Mouse (Mus musculus) liver, postnatal 0 days (tissue): ENCODE measurements around the gene Fam19a5. TPM values are rescaled to one million over a fixed set of nuclear protein-coding genes. Genes with fewer than 3 reads are reported as not detected.

Experiments
- ATAC-seq: fragments of 200-750 bp; cut with Nextera tagmentation; 2 replicates; pipeline ENCODE4 v1.8.0; 2017; ENCODE audit warnings: mild to moderate bottlenecking, moderate library complexity
- DNase-seq: peaks from one replicate; pipeline ENCODE4 v3.0.0-alpha.2; 2016
- H3K27ac ChIP-seq: fragments of 300-500 bp; sonication (generic); 2 replicates; pipeline ENCODE4 v1.5.1; 2014; ENCODE audit warnings: antibody characterized with exemption, moderate library complexity, mild to moderate bottlenecking, low read depth
- H3K27me3 ChIP-seq: fragments of 300-500 bp; sonication (generic); 2 replicates; pipeline ENCODE4 v1.6.1; 2014; ENCODE audit warnings: low read length, control low read depth, mixed read lengths; ENCODE audit not compliant: insufficient read depth
- H3K36me3 ChIP-seq: fragments of 300-500 bp; sonication (generic); replicated peaks from 2 replicates; pipeline ENCODE4 v1.6.1; 2014; ENCODE audit warnings: mild to moderate bottlenecking, control low read depth, low read length, moderate library complexity, mixed read lengths; ENCODE audit not compliant: insufficient read depth
- H3K4me1 ChIP-seq: fragments of 300-500 bp; sonication (generic); 2 replicates; pipeline ENCODE4 v1.6.1; 2014; ENCODE audit warnings: antibody characterized with exemption, mild to moderate bottlenecking, control low read depth; ENCODE audit not compliant: insufficient read depth
- H3K4me2 ChIP-seq: fragments of 300-500 bp; sonication (generic); 2 replicates; pipeline ENCODE4 v1.6.1; 2014; ENCODE audit warnings: low read depth, mild to moderate bottlenecking, low read length, moderate library complexity, mixed read lengths
- H3K4me3 ChIP-seq: fragments of 300-500 bp; sonication (generic); 2 replicates; pipeline ENCODE4 v1.5.1; 2014; ENCODE audit warnings: low read depth, low read length
- H3K9ac ChIP-seq: fragments of 300-500 bp; sonication (generic); replicated peaks from 2 replicates; pipeline ENCODE4 v1.6.1; 2014; ENCODE audit warnings: mild to moderate bottlenecking, moderate library complexity
- H3K9me3 ChIP-seq: fragments of 300-500 bp; sonication (generic); 2 replicates; pipeline ENCODE4 v1.6.1; 2016; ENCODE audit warnings: mild to moderate bottlenecking, control low read depth, low read length, mixed read lengths
- CTCF ChIP-seq: sonication (generic); IDR thresholded peaks from 2 replicates; pipeline ENCODE4 v1.5.1; 2016; ENCODE audit warnings: antibody characterized with exemption, low read depth
- EP300 ChIP-seq: IDR thresholded peaks from 2 replicates; pipeline ENCODE4 v1.6.1; 2016; ENCODE audit warnings: antibody characterized with exemption, low read depth, mild to moderate bottlenecking
- WGBS: fragments of 180-500 bp; shearing (Covaris S2); extraction: QIAGEN DNeasy Blood & Tissue Kit; methylation state at CpG from one replicate; pipeline ENCODE4 v1.1.7; 2014; ENCODE audit not compliant: insufficient replicate concordance; 5-methylcytosine and 5-hydroxymethylcytosine counted together
- polyA plus RNA-seq: library from polyadenylated mRNA; unstranded; fragments of >200 nt; fragmentation: Nextera tagmentation; extraction: Ambion mirVana; gene quantifications from 2 replicates; pipeline ENCODE4 v1.2.1, GENCODE M21; 2015

Gene Fam19a5
- polyA plus RNA-seq, 1 experiment from 2014 or later: not detected

DNA sequence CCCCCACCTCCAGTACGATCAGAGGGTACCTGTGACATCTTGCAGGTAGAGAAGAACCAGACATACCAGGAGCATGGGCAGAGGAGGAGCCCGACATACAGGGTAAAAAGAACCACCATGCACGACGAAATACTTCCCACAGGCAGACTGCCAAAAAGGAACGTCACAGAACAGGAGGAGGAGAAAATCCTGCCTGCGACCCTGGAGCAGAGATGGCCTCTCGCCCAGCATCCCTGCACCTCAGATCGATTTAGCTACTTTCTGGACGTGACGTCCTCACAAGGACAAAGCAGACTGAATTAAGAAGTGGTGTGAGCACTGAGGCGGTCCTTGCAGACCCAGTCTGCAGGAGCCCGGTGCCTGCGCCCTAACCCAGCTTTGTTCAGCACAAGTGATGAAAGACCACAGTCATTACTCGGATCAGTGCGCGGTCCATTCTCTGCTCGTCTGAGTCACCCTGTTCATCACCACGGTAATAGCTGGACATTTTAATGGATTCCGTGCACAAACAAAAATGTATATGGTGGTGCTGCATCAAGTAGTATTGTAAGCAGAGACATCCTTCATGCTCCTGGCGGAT, 182.6 kb downstream of the Fam19a5 start:
- TF ChIP-seq EP300 (no peak), CTCF (no peak)
- Histone ChIP-seq H3K36me3 (no peaks in the 10 kb centered on the region), H3K4me1 (no peaks in the 10 kb centered on the region), H3K9me3 (no peaks in the 10 kb centered on the region), H3K27me3 (no peaks in the 10 kb centered on the region), H3K4me2 (no peak overlapping the region), H3K4me3 (no peak overlapping the region), H3K9ac (no peak overlapping the region), H3K27ac (no peak overlapping the region)
- DNase-seq: no peak
- ATAC-seq: no peak
- 83% methylated on average over 20 of the region's 20 CpGs for WGBS

DNA sequence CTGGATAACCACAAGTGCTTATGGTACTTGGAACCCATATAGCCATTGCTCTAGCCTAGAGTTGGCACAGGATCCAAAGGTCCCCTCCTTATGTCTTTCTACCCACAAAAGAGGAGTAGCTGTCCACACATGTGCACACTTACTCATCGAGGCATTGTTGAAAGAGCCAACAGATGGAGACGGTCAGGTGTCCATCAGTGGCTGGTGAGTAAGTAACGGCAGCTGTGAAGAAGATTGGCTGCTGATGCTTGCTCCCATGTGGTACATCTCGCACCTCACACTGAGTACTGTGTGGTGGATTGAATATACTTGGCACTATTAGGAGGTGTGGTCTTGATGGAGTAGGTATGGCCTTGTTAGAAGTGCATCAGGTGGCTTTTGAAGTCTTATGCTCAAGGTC, 192.2 kb downstream of the Fam19a5 start:
- WGBS: 80% methylated on average over 4 of the region's 4 CpGs
- Histone ChIP-seq H3K36me3 (no peaks in the 10 kb centered on the region), H3K9ac (no peak overlapping the region), H3K4me2 (no peak overlapping the region), H3K9me3 (no peaks in the 10 kb centered on the region), H3K27me3 (no peaks in the 10 kb centered on the region), H3K4me3 (no peak overlapping the region), H3K4me1 (no peaks in the 10 kb centered on the region), H3K27ac (no peak overlapping the region)
- DNase-seq (no peak), ATAC-seq (no peak)
- TF ChIP-seq CTCF (no peak), EP300 (no peak)

DNA sequence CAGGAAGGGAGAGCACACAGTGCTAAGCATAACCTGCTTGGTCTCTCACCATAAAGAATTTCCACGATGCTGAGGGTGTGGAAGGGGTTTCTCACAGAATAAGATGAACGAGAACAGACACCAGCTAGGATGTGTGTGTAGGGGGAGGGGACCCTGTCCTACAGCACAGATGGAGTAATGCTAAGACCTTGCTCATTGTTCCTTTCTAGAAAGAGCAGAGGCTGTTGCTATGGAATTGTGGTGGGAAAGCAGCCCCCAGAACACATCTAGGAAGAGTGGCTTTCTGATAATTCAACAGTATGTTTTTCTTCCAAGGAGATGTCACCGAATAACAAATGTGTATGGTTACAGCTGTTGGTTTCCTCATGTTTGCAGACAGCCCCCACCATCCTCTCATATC, 211.4 kb downstream of the Fam19a5 start:
- DNase-seq: no peak
- Histone ChIP-seq H3K9ac (no peak overlapping the region), H3K4me1 (no peaks in the 10 kb centered on the region), H3K27me3 (no peaks in the 10 kb centered on the region), H3K36me3 (no peaks in the 10 kb centered on the region), H3K4me3 (no peak overlapping the region), H3K9me3 (no peaks in the 10 kb centered on the region), H3K27ac (no peak overlapping the region), H3K4me2 (no peak overlapping the region)
- ATAC-seq: no peak
- no peak for TF ChIP-seq CTCF
- no peak for TF ChIP-seq EP300
- 65% methylated on average over 3 of the region's 3 CpGs for WGBS

DNA sequence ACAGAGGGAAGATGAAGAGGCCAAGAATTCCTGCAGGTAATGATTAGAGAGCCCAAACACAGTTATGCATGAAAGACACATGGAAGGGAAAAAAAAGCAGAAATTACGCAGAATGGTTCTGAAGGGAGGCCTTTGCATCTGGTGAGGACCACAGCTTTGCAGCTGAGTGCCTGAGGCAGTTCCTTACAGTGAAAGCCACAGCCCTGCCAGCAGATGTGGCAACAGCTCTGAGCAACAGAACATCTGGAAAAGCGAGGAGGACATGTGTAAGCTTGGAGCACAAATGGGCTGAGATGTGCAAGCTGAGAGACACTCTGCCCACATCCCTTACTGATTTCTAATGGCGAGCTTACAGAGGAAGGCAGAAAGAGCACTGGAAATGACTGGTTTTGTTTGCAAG, 221.8 kb downstream of the Fam19a5 start:
- H3K27ac ChIP-seq: no peak overlapping the region
- no peak for ATAC-seq
- no peaks in the 10 kb centered on the region for H3K4me1 ChIP-seq
- H3K27me3 ChIP-seq: no peaks in the 10 kb centered on the region
- peaks cover 3% of the 10 kb centered on the region; the same call in 1 of the 2 replicates for H3K9me3 ChIP-seq
- no peak for DNase-seq
- 69% methylated on average over 3 of the region's 3 CpGs for WGBS
- no peak for TF ChIP-seq EP300
- no peak for TF ChIP-seq CTCF
- no peak overlapping the region for H3K4me3 ChIP-seq
- H3K36me3 ChIP-seq: no peaks in the 10 kb centered on the region
- H3K9ac ChIP-seq: no peak overlapping the region
- no peak overlapping the region for H3K4me2 ChIP-seq

DNA sequence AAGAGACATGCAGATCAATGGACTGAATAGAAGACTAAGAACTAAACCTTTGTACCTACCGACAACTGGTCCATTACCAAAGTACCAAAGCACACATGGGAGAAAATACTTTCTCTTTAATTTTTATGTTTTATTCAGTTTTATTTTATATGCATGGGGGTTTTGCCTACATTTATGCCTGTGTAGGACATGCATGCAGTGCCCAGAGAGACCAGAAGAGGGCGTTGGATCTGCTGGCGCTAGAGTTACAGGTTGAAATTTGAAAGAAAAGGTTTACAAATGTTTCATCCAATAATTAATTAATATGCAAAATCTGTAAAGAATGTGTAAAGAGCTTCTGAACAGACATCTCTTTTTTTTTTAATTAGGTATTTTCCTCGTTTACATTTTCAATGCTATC, 229.9 kb downstream of the Fam19a5 start:
- DNase-seq (no peak), ATAC-seq (no peak)
- Histone ChIP-seq H3K27ac (no peak overlapping the region), H3K9ac (no peak overlapping the region), H3K36me3 (no peaks in the 10 kb centered on the region), H3K4me3 (no peak overlapping the region), H3K4me1 (no peaks in the 10 kb centered on the region), H3K9me3 (no peaks in the 10 kb centered on the region), H3K27me3 (no peaks in the 10 kb centered on the region), H3K4me2 (no peak overlapping the region)
- WGBS: 57% methylated on average over 4 of the region's 4 CpGs
- TF ChIP-seq EP300 (no peak), CTCF (no peak)

DNA sequence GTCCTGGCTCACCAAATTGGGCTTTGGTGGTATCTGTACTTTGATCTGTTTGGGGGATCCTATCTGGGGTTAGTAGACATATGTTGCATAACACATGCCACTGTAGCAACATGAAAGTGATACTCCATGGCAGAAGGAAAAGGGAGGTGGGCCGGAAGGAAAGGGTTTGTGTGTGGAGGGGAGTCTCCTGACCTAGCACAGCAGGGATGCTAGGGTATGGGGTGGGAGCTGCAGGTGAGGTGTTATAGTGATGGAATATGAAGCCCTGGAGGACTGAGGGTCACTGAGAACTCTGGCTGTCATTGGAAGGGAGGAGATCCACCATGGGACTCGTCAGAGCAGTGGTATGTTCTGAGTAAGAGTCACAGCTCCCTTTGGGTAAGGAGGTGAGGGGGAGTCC, 239.2 kb downstream of the Fam19a5 start:
- WGBS: 57% methylated on average over 2 of the region's 2 CpGs
- no peak for TF ChIP-seq CTCF
- H3K4me2 ChIP-seq: no peak overlapping the region

DNA sequence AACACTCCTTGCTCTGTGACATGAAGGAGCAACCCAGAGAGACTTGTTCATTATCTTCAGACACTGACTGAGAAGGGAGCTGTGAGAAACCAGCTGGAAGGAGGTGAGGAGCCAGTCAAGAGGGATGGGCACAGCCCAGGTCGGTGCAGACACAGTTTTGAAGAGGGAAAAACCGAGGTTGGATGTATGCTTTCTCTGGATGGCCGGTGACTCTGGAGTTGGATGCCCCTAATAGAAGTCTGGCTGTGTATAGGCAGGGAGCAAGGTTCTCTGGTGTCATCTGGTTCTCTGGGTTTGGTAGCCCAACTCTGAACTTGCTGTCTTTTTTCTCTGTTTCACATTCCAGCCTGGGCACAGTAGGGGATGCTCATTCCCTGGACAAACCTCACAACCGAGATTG, 245.6 kb downstream of the Fam19a5 start:
- ATAC-seq: no peak
- no peak overlapping the region for H3K27ac ChIP-seq
- no peak for DNase-seq

More for the DNA sequence above, 239.2 kb downstream of the Fam19a5 start:
- no peak for DNase-seq
- no peak overlapping the region for H3K4me3 ChIP-seq
- no peak for ATAC-seq
- H3K9me3 ChIP-seq: no peaks in the 10 kb centered on the region
- H3K9ac ChIP-seq: no peak overlapping the region
- H3K36me3 ChIP-seq: no peaks in the 10 kb centered on the region
- no peak overlapping the region for H3K27ac ChIP-seq
- H3K27me3 ChIP-seq: no peaks in the 10 kb centered on the region
- H3K4me1 ChIP-seq: no peaks in the 10 kb centered on the region

More for the DNA sequence above, 245.6 kb downstream of the Fam19a5 start:
- no peak overlapping the region for H3K4me2 ChIP-seq
- TF ChIP-seq CTCF (no peak), EP300 (no peak)
- WGBS: 60% methylated on average over 4 of the region's 4 CpGs
- H3K9me3 ChIP-seq: no peaks in the 10 kb centered on the region
- H3K4me1 ChIP-seq: no peaks in the 10 kb centered on the region
- H3K4me3 ChIP-seq: no peak overlapping the region
- no peaks in the 10 kb centered on the region for H3K27me3 ChIP-seq
- H3K9ac ChIP-seq: no peak overlapping the region
- no peaks in the 10 kb centered on the region for H3K36me3 ChIP-seq
